Mouse (Mus musculus): ENCODE measurements at regions not wholly inside any gene's neighbourhood (a gene's known extent, or its start where the extent isn't known, plus 50 kb on each side); places are given as distances from the start of the nearest gene placed in this dataset.

GRCm38 (mm10) chr4:99348674-99349073 is 53.0 kb downstream of the Gm12689 start:
- no peak for DNase-seq (ENCODE audit: low spot score in 2 of 2)

GRCm38 (mm10) chr4:99353122-99353774 is 57.5 kb downstream of the Gm12689 start:
- no peak for DNase-seq (ENCODE audit: low spot score in 2 of 2)

GRCm38 (mm10) chr4:99354241-99354640 is 58.5 kb downstream of the Gm12689 start:
- peak in 1 of 2 experiments; percentile 4 for DNase-seq (ENCODE audit: low spot score in 2 of 2)

GRCm38 (mm10) chr4:99354835-99355234 is 59.1 kb downstream of the Gm12689 start:
- DNase-seq (ENCODE audit: low spot score in 2 of 2), result peak in 1 of 2 experiments; percentile 3

- no peak for DNase-seq (ENCODE audit: low spot score in 2 of 2)
Measured at GRCm38 (mm10) chr4:99368036-99368435, 72.3 kb downstream of the Gm12689 start.

- DNase-seq (ENCODE audit: low spot score in 2 of 2), result no peak
Measured at GRCm38 (mm10) chr4:99371162-99371561, 75.5 kb downstream of the Gm12689 start.

GRCm38 (mm10) chr4:99376171-99376570 is 80.5 kb downstream of the Gm12689 start:
- no peak for DNase-seq (ENCODE audit: low spot score in 2 of 2)

GRCm38 (mm10) chr4:99376911-99377310 is 81.2 kb downstream of the Gm12689 start:
- no peak for DNase-seq (ENCODE audit: low spot score in 2 of 2)

- DNase-seq (ENCODE audit: low spot score in 2 of 2), result peak in 1 of 2 experiments; percentile 10
Measured at GRCm38 (mm10) chr4:99379983-99380382, 84.3 kb downstream of the Gm12689 start.

GRCm38 (mm10) chr4:99385381-99385780 is 89.7 kb downstream of the Gm12689 start:
- DNase-seq (ENCODE audit: low spot score in 2 of 2), result no peak

GRCm38 (mm10) chr4:99389428-99389827 is 93.7 kb downstream of the Gm12689 start:
- no peak for DNase-seq (ENCODE audit: low spot score in 2 of 2)

- DNase-seq (ENCODE audit: low spot score in 2 of 2), result no peak
Measured at GRCm38 (mm10) chr4:99392986-99393385, 97.3 kb downstream of the Gm12689 start.

- DNase-seq (ENCODE audit: low spot score in 2 of 2), result no peak
Measured at GRCm38 (mm10) chr4:99394244-99394643, 98.5 kb downstream of the Gm12689 start.

- DNase-seq (ENCODE audit: low spot score in 2 of 2), result no peak
Measured at GRCm38 (mm10) chr4:99407466-99407865, 111.8 kb downstream of the Gm12689 start.

- DNase-seq (ENCODE audit: low spot score in 2 of 2), result no peak
Measured at GRCm38 (mm10) chr4:99423449-99423848, 127.7 kb downstream of the Gm12689 start.

GRCm38 (mm10) chr4:99445077-99445754 is 149.5 kb downstream of the Gm12689 start:
- no peak for DNase-seq (ENCODE audit: low spot score in 2 of 2)

GRCm38 (mm10) chr4:99445755-99446128 is 150.0 kb downstream of the Gm12689 start:
- no peak for DNase-seq (ENCODE audit: low spot score in 2 of 2)

GRCm38 (mm10) chr4:99458984-99459383 is 163.3 kb downstream of the Gm12689 start:
- DNase-seq (ENCODE audit: low spot score in 2 of 2), result no peak

- peak; percentile 31 to 56 for DNase-seq (ENCODE audit: low spot score in 2 of 2)
Measured at GRCm38 (mm10) chr4:99459436-99459835, 163.7 kb downstream of the Gm12689 start.

- no peak for DNase-seq (ENCODE audit: low spot score in 2 of 2)
Measured at GRCm38 (mm10) chr4:99465493-99465892, 169.8 kb downstream of the Gm12689 start.

GRCm38 (mm10) chr4:99475701-99476218 is 180.1 kb downstream of the Gm12689 start:
- DNase-seq (ENCODE audit: low spot score in 2 of 2), result no peak

GRCm38 (mm10) chr4:99484271-99484670 is 171.8 kb upstream of the Foxd3 start:
- DNase-seq (ENCODE audit: low spot score in 2 of 2), result no peak
